Mouse (Mus musculus) ES-E14 (cell line): ENCODE measurements at regions not wholly inside any gene's neighbourhood (a gene's known extent, or its start where the extent isn't known, plus 50 kb on each side); places are given as distances from the start of the nearest gene placed in this dataset.
"Not testable (repeated sequence)": the region's sequence is repeated elsewhere in the genome, so short reads cannot be mapped to it uniquely, and the experiment has no call there.

Experiments
- DNase-seq: peaks from one replicate; pipeline ENCODE4 v3.0.0-alpha.2; 2013; ENCODE audit warnings: low read depth, low spot score
- H3K27ac ChIP-seq: 2 replicates; pipeline ENCODE4 v1.5.1; 2012; ENCODE audit warnings: low read depth, mild to moderate bottlenecking, low read length, moderate library complexity, mixed read lengths; ENCODE audit not compliant: poor library complexity, insufficient read depth, severe bottlenecking
- H3K36me3 ChIP-seq: 2 replicates; pipeline ENCODE4 v1.6.1; 2012; ENCODE audit warnings: mild to moderate bottlenecking, low read length, moderate library complexity, mixed read lengths; ENCODE audit not compliant: control insufficient read depth, poor library complexity, insufficient read depth, severe bottlenecking
- H3K4me1 ChIP-seq, 2 experiments: fragments of 150-350 bp in 1 of 2; sonication (generic) in 1 of 2; 2 replicates each; pipeline ENCODE4 v1.6.1; 2012; ENCODE audit warnings: low read length in 2 of 2, mild to moderate bottlenecking in 1 of 2, mixed read lengths in 1 of 2; ENCODE audit not compliant: control insufficient read depth in 2 of 2, insufficient read depth in 2 of 2, poor library complexity in 1 of 2
- H3K4me3 ChIP-seq, 2 experiments: fragments of 150-350 bp in 1 of 2; sonication (generic) in 1 of 2; 2 replicates each; pipeline ENCODE4 v1.5.1; 2012; ENCODE audit warnings: low read length in 2 of 2, low read depth in 1 of 2, mild to moderate bottlenecking in 1 of 2, mixed read lengths in 1 of 2; ENCODE audit not compliant: insufficient read depth in 1 of 2, poor library complexity in 1 of 2, severe bottlenecking in 1 of 2
- H3K9ac ChIP-seq: 2 replicates; pipeline ENCODE4 v1.6.1; 2012; ENCODE audit warnings: low read depth, mild to moderate bottlenecking, low read length, mixed read lengths; ENCODE audit not compliant: poor library complexity, insufficient read depth, severe bottlenecking
- H3K9me3 ChIP-seq: fragments of 150-350 bp; sonication (generic); 2 replicates; pipeline ENCODE4 v1.6.1; 2012; ENCODE audit warnings: low read depth, mild to moderate bottlenecking, low read length; ENCODE audit not compliant: control insufficient read depth, insufficient read depth
- CHD2 ChIP-seq: IDR thresholded peaks from 2 replicates; pipeline ENCODE4 v1.6.1; 2014; ENCODE audit warnings: mild to moderate bottlenecking, low read depth, low read length, inconsistent platforms
- HCFC1 ChIP-seq: IDR thresholded peaks from 2 replicates; pipeline ENCODE4 v1.6.1; 2012; ENCODE audit warnings: low read length, inconsistent platforms, borderline replicate concordance; ENCODE audit not compliant: insufficient read depth
- MAFK ChIP-seq: IDR thresholded peaks from 2 replicates; pipeline ENCODE4 v1.6.1; 2014; ENCODE audit warnings: mild to moderate bottlenecking, low read depth, low read length, inconsistent platforms; ENCODE audit not compliant: insufficient read depth
- ZC3H11A ChIP-seq: IDR thresholded peaks from 2 replicates; pipeline ENCODE4 v1.6.1; 2012; ENCODE audit warnings: low read depth, mild to moderate bottlenecking, inconsistent platforms, low read length, borderline replicate concordance
- ZNF384 ChIP-seq: IDR thresholded peaks from 2 replicates; pipeline ENCODE4 v1.6.1; 2012; ENCODE audit warnings: low read depth, low read length, inconsistent platforms
- in situ Hi-C, 2 experiments: fragments of 600-800 bp; cut with MboI; formaldehyde crosslinking; loops; one replicate each; pipeline ENCODE4 v1.15.1; 2025; ENCODE audit warnings: low sequenced_read_pairs in 2 of 2, inconsistent platforms in 1 of 2; ENCODE audit not compliant: unreplicated experiment in 2 of 2

- DNase-seq, result no peak
- in situ Hi-C loops, result no loop called here
- no peak for TF ChIP-seq HCFC1
- no peak for TF ChIP-seq MAFK
- no peak for TF ChIP-seq CHD2
- TF ChIP-seq ZC3H11A, result no peak
- TF ChIP-seq ZNF384, result no peak
Observed at GRCm38 (mm10) chr6:25012376-25013287, 56.5 kb upstream of the Tmem229a start.

DNA sequence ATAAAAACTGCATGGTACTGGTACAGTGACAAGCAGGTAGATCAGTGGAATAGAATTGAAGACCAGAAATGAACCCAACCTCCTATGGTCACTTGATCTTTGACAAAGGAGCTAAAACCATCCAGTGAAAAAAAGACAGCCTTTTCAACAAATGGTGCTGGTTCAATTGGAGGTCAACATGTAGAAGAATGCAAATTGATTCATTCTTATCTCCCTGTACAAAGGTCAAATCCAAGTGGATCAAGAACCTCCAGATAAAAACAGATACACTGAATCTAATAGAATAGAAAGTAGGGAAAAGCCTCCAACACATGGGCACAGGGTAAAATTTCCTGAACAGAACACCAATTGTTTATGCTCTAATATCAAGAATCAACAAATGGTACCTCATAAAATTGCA is 52.8 kb upstream of the Tmem229a start:
- H3K9ac ChIP-seq, H3K4me1 ChIP-seq, H3K4me3 ChIP-seq, H3K9me3 ChIP-seq, DNase-seq, H3K27ac ChIP-seq, in situ Hi-C loops, H3K36me3 ChIP-seq: not testable (repeated sequence)

More at GRCm38 (mm10) chr6:25012376-25013287, 56.5 kb upstream of the Tmem229a start:
- Histone ChIP-seq H3K9ac (no peak overlapping the region), H3K27ac (no peak overlapping the region), H3K4me1 (no peaks in the 10 kb centered on the region), H3K36me3 (no peaks in the 10 kb centered on the region), H3K4me3 (no peak overlapping the region), H3K9me3 (no peaks in the 10 kb centered on the region)
